ENCODE assay signal across 8 mouse cellular contexts in genomic region chr2:156474891-156475284, GRCm38 (mm10). TPM values are rescaled to one million over a fixed set of nuclear protein-coding genes. Genes with fewer than 3 reads are reported as not detected.
DNase-seq lines count a peak whose midpoint lies in the region; ATAC-seq and TF ChIP-seq lines count a peak whose summit lies in the region.

No protein-coding gene starts in this region.

- H3K27me3 ChIP-seq in forebrain, postnatal 0 days (ENCODE audit: insufficient read depth, low read length), result no peaks in the 10 kb centered on the region
- peaks cover 38% of the 10 kb centered on the region for H3K27me3 ChIP-seq in midbrain, embryonic 10.5 days (ENCODE audit: low read depth, poor library complexity, severe bottlenecking)

- WGBS in forebrain, postnatal 0 days, result 23% methylated on average over 12 of the region's 12 CpGs
- WGBS in midbrain, embryonic 10.5 days, result 29% methylated on average over 12 of the region's 12 CpGs

- no peak for TF ChIP-seq CTCF in forebrain, postnatal 0 days (IDR thresholded peaks at IDR 0.05; ENCODE audit: low read depth)

- peak overlapping the region; percentile 88 for H3K27ac ChIP-seq in forebrain, postnatal 0 days (ENCODE audit: low read depth, low read length)
- H3K27ac ChIP-seq in midbrain, embryonic 10.5 days (replicated peaks), result peak overlapping the region; percentile 90

- no peaks in the 10 kb centered on the region for H3K36me3 ChIP-seq in forebrain, postnatal 0 days (ENCODE audit: insufficient read depth)
- no peaks in the 10 kb centered on the region for H3K36me3 ChIP-seq in midbrain, embryonic 10.5 days

- ATAC-seq in forebrain, postnatal 0 days, result no peak; the same call in 1 of the 2 replicates
- ATAC-seq in activated CD4-positive, CD25-positive, alpha-beta regulatory T cell, adult 4 months, result no peak

- peak overlapping the region; percentile 96 for H3K4me2 ChIP-seq in forebrain, postnatal 0 days (ENCODE audit: low read depth)

- peak overlapping the region; percentile 88 for H3K9ac ChIP-seq in forebrain, postnatal 0 days

- H3K9me3 ChIP-seq in forebrain, postnatal 0 days (ENCODE audit: low read length), result no peaks in the 10 kb centered on the region
- H3K9me3 ChIP-seq in midbrain, embryonic 10.5 days (replicated peaks), result no peaks in the 10 kb centered on the region

- peaks cover 15% of the 10 kb centered on the region for H3K4me1 ChIP-seq in forebrain, postnatal 0 days (ENCODE audit: insufficient read depth)
- H3K4me1 ChIP-seq in midbrain, embryonic 10.5 days, result peaks cover 50% of the 10 kb centered on the region

- peak; percentile 68 to 78 for DNase-seq in urinary bladder, adult 18-20 months (ENCODE audit: low spot score in 2 of 2)
- DNase-seq in urinary bladder, postnatal 10 days (ENCODE audit: low spot score), result no peak
- DNase-seq in forebrain, postnatal 0 days, result no peak
- DNase-seq in kidney, postnatal 36 days, result peak; percentile 74 to 76
- DNase-seq in midbrain, embryonic 10.5 days (ENCODE audit: low spot score), result no peak
- no peak for DNase-seq in gastrocnemius, postnatal 10 days
- no peak for DNase-seq in embryo, embryonic 11 days

- H3K4me3 ChIP-seq in forebrain, postnatal 0 days (ENCODE audit: low read depth, low read length), result peak overlapping the region; percentile 68
- peak overlapping the region; percentile 79 for H3K4me3 ChIP-seq in midbrain, embryonic 10.5 days

RNA-seq across cellular contexts. Expression of gene Epb41l1, which starts 54.2 kb away (rescaled TPM):
- total RNA-seq in forebrain, postnatal 0 days (2014; rRNA removed), result 169 and 211 TPM in 2 replicates
- 7.0 and 10.0 TPM in 2 replicates for polyA plus RNA-seq in forebrain, postnatal 0 days (2015; fragmentation: Nextera tagmentation; extraction: Ambion mirVana)
- 1.3 and 1.8 TPM in 2 replicates for polyA plus RNA-seq in midbrain, embryonic 10.5 days (2016; fragmentation: Nextera tagmentation; extraction: Ambion mirVana)
- under 1 TPM; 0.19 to 0.24 TPM for polyA plus RNA-seq in activated CD4-positive, CD25-positive, alpha-beta regulatory T cell, adult 4 months (2017; shearing (Covaris generic))
- 10 to 100 TPM; 16.1 to 18.9 TPM for total RNA-seq in gastrocnemius, postnatal 10 days (2021)

Comparison
In these comparisons a context has a peak if more than half of its experiments do, and no peak if none do; other contexts are left out.
1. DNase-seq: peak in urinary bladder, adult 18-20 months (2 of 2) and kidney, postnatal 36 days (2 of 2); none in urinary bladder, postnatal 10 days (single experiment), forebrain, postnatal 0 days (single experiment), midbrain, embryonic 10.5 days (single experiment), gastrocnemius, postnatal 10 days (single experiment) and embryo, embryonic 11 days (single experiment).